ENCODE assay signal across 8 mouse cellular contexts in genomic region chr9:54980674-54981073, GRCm38 (mm10). TPM values are rescaled to one million over a fixed set of nuclear protein-coding genes. Genes with fewer than 3 reads are reported as not detected.
DNase-seq lines count a peak whose midpoint lies in the region; ATAC-seq and TF ChIP-seq lines count a peak whose summit lies in the region.

Gene Chrna5, plus strand, starts transcription at chr9:54980880.

- H3K79me2 ChIP-seq in myocyte (ENCODE audit: control insufficient read depth, insufficient read depth): no peaks in the 10 kb centered on the region

- H3K4me3 ChIP-seq in kidney, postnatal 0 days (replicated peaks; ENCODE audit: low read depth, low read length): peak within 1 kb of the TSS; percentile 67
- peak within 1 kb of the TSS; percentile 54 for H3K4me3 ChIP-seq in embryonic facial prominence, embryonic 12.5 days
- H3K4me3 ChIP-seq in hindbrain, postnatal 0 days (ENCODE audit: low read length): peak within 1 kb of the TSS; percentile 61
- H3K4me3 ChIP-seq in myocyte: no peak within 1 kb of the TSS

- H3K4me1 ChIP-seq in kidney, postnatal 0 days (replicated peaks; ENCODE audit: insufficient read depth, low read length): peaks cover 9% of the 10 kb centered on the region; the same call in 1 of the 2 replicates
- H3K4me1 ChIP-seq in embryonic facial prominence, embryonic 12.5 days: peaks cover 5% of the 10 kb centered on the region; the same call in 1 of the 2 replicates
- no peaks in the 10 kb centered on the region for H3K4me1 ChIP-seq in hindbrain, postnatal 0 days (ENCODE audit: insufficient read depth, low read length)

- H3K9me3 ChIP-seq in kidney, postnatal 0 days (replicated peaks; ENCODE audit: low read length): no peaks in the 10 kb centered on the region
- no peaks in the 10 kb centered on the region for H3K9me3 ChIP-seq in embryonic facial prominence, embryonic 12.5 days
- no peaks in the 10 kb centered on the region for H3K9me3 ChIP-seq in hindbrain, postnatal 0 days (ENCODE audit: low read length)

- WGBS in kidney, postnatal 0 days: 73% methylated on average over 8 of the region's 8 CpGs
- 58% methylated on average over 8 of the region's 8 CpGs for WGBS in embryonic facial prominence, embryonic 12.5 days
- WGBS in hindbrain, postnatal 0 days: 34% methylated on average over 8 of the region's 8 CpGs

- no peaks in the 10 kb centered on the region for H3K36me3 ChIP-seq in kidney, postnatal 0 days (ENCODE audit: insufficient read depth, low read length)
- H3K36me3 ChIP-seq in embryonic facial prominence, embryonic 12.5 days: no peaks in the 10 kb centered on the region
- H3K36me3 ChIP-seq in hindbrain, postnatal 0 days (ENCODE audit: insufficient read depth, low read length): no peaks in the 10 kb centered on the region
- H3K36me3 ChIP-seq in myocyte (ENCODE audit: control insufficient read depth, insufficient read depth): no peaks in the 10 kb centered on the region

- H3ac ChIP-seq in myocyte (ENCODE audit: control insufficient read depth, insufficient read length): no peak within 1 kb of the TSS

- H3K27me3 ChIP-seq in kidney, postnatal 0 days (ENCODE audit: insufficient read depth, low read length): peaks cover 18% of the 10 kb centered on the region
- peaks cover 39% of the 10 kb centered on the region for H3K27me3 ChIP-seq in embryonic facial prominence, embryonic 12.5 days
- H3K27me3 ChIP-seq in hindbrain, postnatal 0 days (ENCODE audit: insufficient read depth, low read length): no peaks in the 10 kb centered on the region; the same call in 1 of the 2 replicates
- H3K27me3 ChIP-seq in myocyte (ENCODE audit: control insufficient read depth, insufficient read depth, insufficient read length): peaks cover 32% of the 10 kb centered on the region

- TF ChIP-seq CTCF in kidney, postnatal 0 days (IDR thresholded peaks at IDR 0.05; ENCODE audit: low read depth): no peak
- TF ChIP-seq CTCF in hindbrain, postnatal 0 days (IDR thresholded peaks at IDR 0.05; ENCODE audit: low read depth): no peak

- DNase-seq in kidney, postnatal 0 days (ENCODE audit: low spot score): no peak
- no peak for DNase-seq in kidney, adult 11 months
- peak; percentile 48 for DNase-seq in hindbrain, postnatal 0 days (ENCODE audit: low spot score)
- DNase-seq in gastrocnemius, postnatal 25 days: no peak
- no peak for DNase-seq in T-cell, adult 2 months (ENCODE audit: low spot score)
- DNase-seq in gastrocnemius, postnatal 4 days (ENCODE audit: low spot score in 2 of 2): no peak

- TF ChIP-seq POLR2A in myocyte (IDR thresholded peaks at IDR 0.05; ENCODE audit: insufficient read length, low read depth): no peak

- H3K4me2 ChIP-seq in kidney, postnatal 0 days (ENCODE audit: low read length): peak within 1 kb of the TSS; percentile 94
- peak within 1 kb of the TSS; percentile 89 for H3K4me2 ChIP-seq in embryonic facial prominence, embryonic 12.5 days (replicated peaks)
- peak within 1 kb of the TSS; percentile 88 for H3K4me2 ChIP-seq in hindbrain, postnatal 0 days (ENCODE audit: low read depth, low read length)
- peak within 1 kb of the TSS; percentile 18 for H3K4me2 ChIP-seq in myocyte (ENCODE audit: low read depth)

- peak within 1 kb of the TSS; percentile 42; the same call in 1 of the 2 replicates for H3K9ac ChIP-seq in kidney, postnatal 0 days (ENCODE audit: low read depth, low read length)
- peak within 1 kb of the TSS; percentile 58 for H3K9ac ChIP-seq in embryonic facial prominence, embryonic 12.5 days
- H3K9ac ChIP-seq in hindbrain, postnatal 0 days (replicated peaks; ENCODE audit: low read length): peak within 1 kb of the TSS; percentile 61

- H3K27ac ChIP-seq in kidney, postnatal 0 days: no peak within 1 kb of the TSS
- H3K27ac ChIP-seq in embryonic facial prominence, embryonic 12.5 days: no peak within 1 kb of the TSS
- no peak within 1 kb of the TSS for H3K27ac ChIP-seq in hindbrain, postnatal 0 days

- no peak for ATAC-seq in kidney, postnatal 0 days (replicated peaks; ENCODE audit: low FRiP score, low read depth)
- ATAC-seq in embryonic facial prominence, embryonic 12.5 days (ENCODE audit: insufficient number of reproducible peaks, insufficient read depth, low FRiP score, low TSS enrichment): no peak
- 0 out of 2 replicates have a peak, but pooled peaks have one; percentile 44 for ATAC-seq in hindbrain, postnatal 0 days

TF ChIP-seq in myocyte, 11 proteins besides CTCF, POLR2A, EP300 and RAD21:
- TF ChIP-seq TCF3 (IDR thresholded peaks at IDR 0.05; ENCODE audit: insufficient read length, low read depth) (no peak), POLR2AphosphoS2 (IDR thresholded peaks at IDR 0.05; ENCODE audit: insufficient read length, low read depth) (no peak), CEBPB (IDR thresholded peaks at IDR 0.05; ENCODE audit: insufficient read depth, poor library complexity, severe bottlenecking) (no peak), MYOG (IDR thresholded peaks at IDR 0.05; ENCODE audit: control insufficient read depth in 1 of 3, insufficient read depth in 1 of 3, insufficient read length in 2 of 3, low read depth in 2 of 3) (no peak), MYOD1 (IDR thresholded peaks at IDR 0.05; ENCODE audit: control insufficient read depth in 1 of 3, insufficient read length in 2 of 3, low read depth in 2 of 3) (no peak), MAX (IDR thresholded peaks at IDR 0.05; ENCODE audit: low read depth) (no peak), SRF (IDR thresholded peaks at IDR 0.05; ENCODE audit: control insufficient read depth, insufficient read length, low read depth) (no peak), TCF12 (IDR thresholded peaks at IDR 0.05; ENCODE audit: insufficient read depth, poor library complexity, severe bottlenecking) (no peak)
TF ChIP-seq in myocyte: peak in this region for 0.

RNA-seq across cellular contexts. Expression of gene Chrna5, which starts in this region (rescaled TPM):
- 0.97 and 1.7 TPM in 2 replicates for polyA plus RNA-seq in kidney, postnatal 0 days (2015; fragmentation: Nextera tagmentation; extraction: Ambion mirVana)
- 1.4 and 1.5 TPM in 2 replicates for polyA plus RNA-seq in embryonic facial prominence, embryonic 12.5 days (2016; fragmentation: Nextera tagmentation; extraction: Ambion mirVana)
- 3.6 and 4.8 TPM in 2 replicates for total RNA-seq in hindbrain, postnatal 0 days (2014; rRNA removed)
- 2.4 and 2.8 TPM in 2 replicates for polyA plus RNA-seq in hindbrain, postnatal 0 days (2015; fragmentation: Nextera tagmentation; extraction: Ambion mirVana)
- not detected for polyA plus RNA-seq in myocyte (2012; fragmentation: generic; extraction: Trizol)
- not detected for total RNA-seq in gastrocnemius, postnatal 25 days (2021)
- total RNA-seq in gastrocnemius, postnatal 4 days (2021): under 1 TPM; 0.22 to 0.23 TPM

Comparison
In these comparisons a context has a peak if more than half of its experiments do, and no peak if none do; other contexts are left out.
1. H3K4me2 ChIP-seq: peak in every context shown above with its lines; median percentile 94 in kidney, postnatal 0 days; 89 in embryonic facial prominence, embryonic 12.5 days; 88 in hindbrain, postnatal 0 days; 18 in myocyte.